Mouse (Mus musculus): ENCODE measurements around the gene Lpcat2b. TPM values are rescaled to one million over a fixed set of nuclear protein-coding genes. Genes with fewer than 3 reads are reported as not detected.

The Lpcat2b gene
- polyA plus RNA-seq, 1 experiment from 2014 or later: not detected

DNA sequence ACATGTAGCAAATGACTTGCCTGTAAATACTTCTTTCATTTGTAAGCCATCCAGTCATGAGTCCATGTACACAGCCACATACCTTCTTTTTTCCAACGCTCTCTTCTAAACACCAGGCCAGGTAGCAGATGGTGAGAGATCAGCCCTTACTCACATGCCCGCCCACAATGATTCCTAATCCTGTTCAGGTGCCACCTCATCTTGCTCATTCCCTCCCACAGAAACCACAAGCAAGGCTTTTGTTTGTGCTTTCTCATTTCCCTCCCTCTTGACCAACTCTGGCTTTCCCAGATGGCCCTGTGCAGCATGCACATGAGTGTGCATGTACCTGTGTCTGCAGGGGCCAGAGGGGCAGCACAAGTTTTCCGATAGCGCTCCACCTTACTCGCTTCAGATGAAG is 18.9 kb downstream of the Lpcat2b start:
- WGBS: 91% methylated on average over 5 of the region's 5 CpGs
- Histone ChIP-seq H3K9me3 (no peaks in the 10 kb centered on the region), H3K4me2 (no peak overlapping the region), H3K27me3 (no peaks in the 10 kb centered on the region), H3K4me1 (no peaks in the 10 kb centered on the region), H3K27ac (no peak overlapping the region), H3K9ac (no peak overlapping the region), H3K4me3 (no peak overlapping the region), H3K36me3 (0 out of 2 replicates have a peak, but pooled peaks cover 3% of the 10 kb centered on the region)
- ATAC-seq (ENCODE audit: borderline replicate concordance, extremely low read depth, low FRiP score, low TSS enrichment): no peak

DNA sequence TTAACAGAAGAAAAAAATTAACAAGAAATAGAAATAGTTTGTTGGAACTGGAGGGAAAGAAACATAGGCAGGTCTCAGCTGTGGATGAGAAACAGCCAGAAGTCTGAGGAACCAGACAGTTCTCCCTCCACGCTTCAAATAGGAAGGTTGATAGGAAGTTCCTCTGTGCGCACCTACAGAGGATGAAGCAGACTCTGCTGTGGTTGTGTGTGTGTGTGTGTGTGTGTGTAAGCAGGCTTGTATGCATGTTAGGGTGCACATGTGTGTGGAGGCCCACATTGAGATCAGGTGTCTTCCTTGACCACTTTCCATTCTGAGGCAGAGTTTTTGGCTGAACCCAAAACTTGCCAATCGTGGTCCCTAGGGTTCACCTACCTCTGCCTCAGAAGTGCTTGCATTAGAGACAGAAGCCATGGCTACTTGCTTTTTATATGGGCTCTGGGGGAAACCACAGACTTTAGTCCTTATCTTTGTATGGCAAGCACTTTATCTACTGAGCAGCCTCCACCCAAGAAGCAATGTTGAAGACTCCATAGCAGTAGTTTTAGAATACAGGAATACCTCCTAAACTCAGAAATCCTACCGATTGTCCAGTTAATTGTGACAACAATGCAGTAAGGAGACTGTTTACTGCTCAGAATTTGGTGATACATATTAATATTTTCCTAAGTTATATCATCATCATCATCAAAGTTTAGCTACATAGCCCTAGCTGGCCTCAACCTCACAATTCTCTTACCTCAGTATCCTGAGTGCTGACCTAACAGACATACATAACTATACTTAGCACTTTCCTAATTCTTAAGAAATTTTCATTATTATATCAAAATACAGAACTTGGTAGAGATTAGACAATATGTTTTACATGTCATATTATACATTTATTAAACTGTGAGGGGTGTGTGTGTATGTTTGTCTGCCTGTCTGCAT is 31.1 kb downstream of the Lpcat2b start:
- WGBS: 86% methylated on average over 4 of the region's 4 CpGs
- no peaks in the 10 kb centered on the region for H3K9me3 ChIP-seq
- no peak for ATAC-seq (ENCODE audit: borderline replicate concordance, extremely low read depth, low FRiP score, low TSS enrichment)

DNA sequence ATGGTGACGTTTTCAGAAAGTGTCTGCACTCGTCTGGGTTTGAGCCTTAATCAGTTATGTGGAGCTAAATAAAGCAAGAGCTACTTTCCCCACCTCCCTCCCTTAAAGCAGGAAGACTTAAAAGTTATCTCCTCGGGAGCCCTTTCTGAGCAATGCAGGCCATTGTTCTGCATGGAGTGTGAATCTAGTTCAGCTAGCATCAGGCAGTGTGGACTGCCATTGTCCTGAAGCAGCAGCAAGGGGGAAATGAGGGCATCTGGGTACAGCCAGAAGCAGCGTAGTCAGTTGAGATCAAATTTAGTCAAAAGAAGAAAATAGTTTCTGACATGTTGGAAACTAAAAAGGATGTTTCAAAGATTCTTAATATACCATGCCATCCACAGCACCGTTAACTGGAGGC is 35.2 kb downstream of the Lpcat2b start:
- Histone ChIP-seq H3K27ac (no peak overlapping the region), H3K4me3 (no peak overlapping the region), H3K9me3 (no peaks in the 10 kb centered on the region), H3K4me1 (no peaks in the 10 kb centered on the region), H3K4me2 (no peak overlapping the region), H3K27me3 (no peaks in the 10 kb centered on the region), H3K36me3 (peaks cover 6% of the 10 kb centered on the region; the same call in 1 of the 2 replicates), H3K9ac (no peak overlapping the region)
- ATAC-seq (ENCODE audit: borderline replicate concordance, extremely low read depth, low FRiP score, low TSS enrichment): no peak
- 60% methylated on average over 5 of the region's 5 CpGs for WGBS

More for the DNA sequence above, 31.1 kb downstream of the Lpcat2b start:
- Histone ChIP-seq H3K4me3 (no peak overlapping the region), H3K27ac (no peak overlapping the region), H3K4me2 (no peak overlapping the region), H3K4me1 (no peaks in the 10 kb centered on the region), H3K27me3 (no peaks in the 10 kb centered on the region), H3K36me3 (no peaks in the 10 kb centered on the region), H3K9ac (no peak overlapping the region)

DNA sequence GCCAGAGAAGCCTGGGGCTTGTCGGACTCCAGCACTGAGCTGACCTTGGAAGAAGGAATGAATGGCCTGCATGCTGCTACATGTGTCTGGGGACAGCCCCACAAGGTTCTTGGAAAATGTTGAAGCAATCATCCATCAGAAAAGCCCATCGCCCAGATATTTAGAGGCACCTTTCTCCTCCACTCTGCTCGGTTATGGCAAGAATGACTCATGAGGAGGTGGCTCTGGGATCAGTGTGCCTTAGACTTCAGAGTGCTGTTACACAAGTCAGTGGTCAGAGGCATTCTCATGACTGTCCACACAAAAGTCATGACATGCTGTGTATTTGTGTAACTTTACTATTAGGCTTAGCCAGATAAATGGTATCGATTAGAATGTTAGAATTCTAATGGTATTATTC is 35.7 kb downstream of the Lpcat2b start:
- H3K4me1 ChIP-seq: no peaks in the 10 kb centered on the region
- ATAC-seq (ENCODE audit: borderline replicate concordance, extremely low read depth, low FRiP score, low TSS enrichment): no peak
- no peaks in the 10 kb centered on the region for H3K27me3 ChIP-seq
- no peak overlapping the region for H3K4me2 ChIP-seq
- no peak overlapping the region for H3K27ac ChIP-seq
- WGBS: 77% methylated on average over 4 of the region's 4 CpGs
- no peak overlapping the region for H3K4me3 ChIP-seq
- no peak overlapping the region for H3K9ac ChIP-seq
- H3K36me3 ChIP-seq: peaks cover 7% of the 10 kb centered on the region; the same call in 1 of the 2 replicates
- no peaks in the 10 kb centered on the region for H3K9me3 ChIP-seq

DNA sequence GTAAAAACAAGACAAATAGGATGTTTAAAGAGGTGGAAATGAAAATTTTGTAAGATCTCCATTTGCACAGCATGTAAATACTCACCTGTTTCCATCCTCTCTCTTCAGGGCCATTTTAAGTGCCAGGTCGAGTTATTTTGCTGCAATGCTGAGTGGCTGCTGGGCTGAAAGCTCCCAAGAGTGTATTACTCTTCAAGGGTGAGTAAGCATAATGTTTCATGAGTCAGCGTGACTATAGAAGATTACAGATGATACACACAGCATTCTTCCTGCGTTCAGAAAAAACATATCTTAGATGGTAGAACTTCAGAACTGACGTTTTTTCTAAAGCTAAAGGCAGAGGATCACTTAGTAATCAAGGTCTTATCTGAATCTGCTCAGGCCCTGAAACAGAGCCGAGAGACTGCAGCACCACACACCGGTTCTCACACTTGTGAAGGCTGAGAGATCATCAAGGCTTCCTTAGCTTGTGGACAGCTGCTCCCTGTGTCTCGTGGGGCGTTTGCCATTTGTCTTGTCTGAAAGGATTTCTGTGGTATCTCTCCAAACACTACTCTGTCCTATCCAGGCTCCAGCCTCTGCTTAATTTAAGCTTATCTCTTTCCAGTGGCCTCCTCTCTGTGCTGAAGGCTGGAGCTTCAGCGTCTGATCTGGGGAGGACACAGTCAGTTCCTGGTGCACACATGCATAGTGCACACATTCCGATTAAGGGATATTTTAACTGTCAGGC is 39.4 kb downstream of the Lpcat2b start:
- Histone ChIP-seq H3K4me2 (no peak overlapping the region), H3K27me3 (no peaks in the 10 kb centered on the region), H3K9me3 (no peaks in the 10 kb centered on the region), H3K4me1 (no peaks in the 10 kb centered on the region), H3K36me3 (peaks cover 7% of the 10 kb centered on the region; the same call in 1 of the 2 replicates), H3K9ac (no peak overlapping the region), H3K4me3 (no peak overlapping the region), H3K27ac (no peak overlapping the region)
- no peak for ATAC-seq (ENCODE audit: borderline replicate concordance, extremely low read depth, low FRiP score, low TSS enrichment)
- WGBS: 62% methylated on average over 10 of the region's 10 CpGs

DNA sequence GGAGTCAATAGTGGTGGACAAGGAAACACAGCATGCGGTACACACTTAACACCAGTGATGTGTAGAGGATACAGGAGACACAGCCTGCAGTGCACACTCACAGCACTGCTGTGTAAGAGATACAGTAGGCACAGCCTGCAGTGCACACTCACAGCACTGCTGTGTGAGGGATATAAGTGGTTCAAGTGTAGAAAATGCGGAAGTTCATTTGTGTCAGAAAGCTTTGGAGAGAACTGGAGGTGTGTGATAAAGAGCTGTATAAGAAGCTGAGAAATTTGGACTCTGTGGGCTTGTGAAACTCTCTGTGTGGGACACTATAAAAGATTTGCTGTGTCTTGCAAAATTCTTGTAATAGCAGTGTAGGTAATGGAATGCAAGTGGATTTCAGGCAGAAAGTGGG is 48.8 kb downstream of the Lpcat2b start:
- Histone ChIP-seq H3K27me3 (no peaks in the 10 kb centered on the region), H3K4me1 (no peaks in the 10 kb centered on the region), H3K9ac (no peak overlapping the region), H3K4me3 (no peak overlapping the region), H3K36me3 (no peaks in the 10 kb centered on the region), H3K27ac (no peak overlapping the region), H3K4me2 (no peak overlapping the region), H3K9me3 (no peaks in the 10 kb centered on the region)
- no peak for ATAC-seq (ENCODE audit: borderline replicate concordance, extremely low read depth, low FRiP score, low TSS enrichment)
- 78% methylated on average over 2 of the region's 2 CpGs for WGBS

Other genes starting within 250 kb of the Lpcat2b start
- 20.0 and 22.2 TPM in 2 replicates for gene Tgfbr3, start 141.9 kb upstream of the Lpcat2b start, polyA plus RNA-seq (2015; fragmentation: Nextera tagmentation; extraction: Ambion mirVana)
- gene Brdt, start 100.4 kb upstream of the Lpcat2b start, polyA plus RNA-seq (2015; fragmentation: Nextera tagmentation; extraction: Ambion mirVana): 1.4 and 2.1 TPM in 2 replicates
- gene Ephx4, start 28.8 kb upstream of the Lpcat2b start, polyA plus RNA-seq (2015; fragmentation: Nextera tagmentation; extraction: Ambion mirVana): 2.5 TPM in 2 replicates
- 4.8 and 5.6 TPM in 2 replicates for gene Btbd8, start 6.4 kb downstream of the Lpcat2b start, polyA plus RNA-seq (2015; fragmentation: Nextera tagmentation; extraction: Ambion mirVana)
- 0.30 and 0.36 TPM in 2 replicates for gene Gm42669, start 76.1 kb downstream of the Lpcat2b start, polyA plus RNA-seq (2015; fragmentation: Nextera tagmentation; extraction: Ambion mirVana)
- gene 1700028K03Rik, start 103.2 kb downstream of the Lpcat2b start, polyA plus RNA-seq (2015; fragmentation: Nextera tagmentation; extraction: Ambion mirVana): 0.05 TPM in 2 replicates
- 14.4 and 14.7 TPM in 2 replicates for gene Rpap2, start 165.8 kb downstream of the Lpcat2b start, polyA plus RNA-seq (2015; fragmentation: Nextera tagmentation; extraction: Ambion mirVana)
- 23.4 and 24.6 TPM in 2 replicates for gene Glmn, start 166.3 kb downstream of the Lpcat2b start, polyA plus RNA-seq (2015; fragmentation: Nextera tagmentation; extraction: Ambion mirVana)